Mouse (Mus musculus): ENCODE data around the gene Nelfcd.

DNA sequence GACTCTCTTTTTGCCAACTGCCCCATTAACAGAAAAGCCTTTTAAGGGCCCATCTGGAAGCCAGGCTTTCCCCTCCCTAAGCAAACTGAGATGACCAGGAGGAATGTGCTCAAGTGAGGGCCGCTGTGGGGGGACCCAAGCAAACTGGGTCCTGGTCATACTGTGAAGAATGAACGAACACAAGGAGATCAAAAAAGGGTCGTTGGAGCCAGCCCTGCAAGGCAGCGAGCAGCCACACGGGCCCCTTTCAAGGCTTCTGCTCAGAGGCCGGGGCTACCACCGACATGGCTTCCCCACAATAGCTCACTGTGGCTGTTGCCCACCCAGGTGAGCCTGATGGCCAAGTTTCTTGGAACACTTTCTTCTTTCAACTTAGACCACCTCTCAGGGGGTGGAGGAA lies 30.9 kb downstream of the Nelfcd start:
- TF ChIP-seq CTCF (IDR thresholded peaks at IDR 0.05; ENCODE audit: borderline replicate concordance, insufficient read depth, low read depth, low read length) (no peak), POLR2A (IDR thresholded peaks at IDR 0.05; ENCODE audit: borderline replicate concordance, insufficient read depth, low read length) (no peak)
